ENCODE assay signal across 21 mouse cellular contexts in the genomic region with DNA sequence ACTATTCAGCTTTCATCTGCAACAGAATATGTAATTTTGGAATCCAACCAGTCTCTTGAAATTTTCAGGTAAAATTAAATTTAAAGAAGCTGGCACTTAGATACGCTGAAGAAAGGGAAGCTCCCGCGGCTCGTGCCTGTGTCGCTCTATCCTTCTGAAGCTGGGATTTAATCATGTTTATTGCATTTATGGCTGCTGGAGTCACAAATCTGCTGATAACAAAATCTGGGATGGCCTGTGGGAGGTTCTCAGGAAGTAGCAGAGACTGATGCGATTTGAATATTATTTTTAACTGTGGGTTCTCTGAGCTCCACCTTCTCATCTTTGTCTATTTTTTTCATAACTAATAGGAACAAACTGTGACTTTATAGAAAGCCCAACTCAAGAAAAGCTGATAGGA. TPM values are rescaled to one million over a fixed set of nuclear protein-coding genes. Genes with fewer than 3 reads are reported as not detected.
DNase-seq lines count a peak whose midpoint lies in the region; ATAC-seq and TF ChIP-seq lines count a peak whose summit lies in the region.
"Had no signal": no experiment of that assay in that cellular context is flagged by ENCODE, and none has a peak within 500 bp of the region (broad histone marks: within the 10 kb centered on the region; RNA-seq: fewer than 3 reads in every experiment).

No protein-coding gene starts in this region.

- H3K36me3 ChIP-seq in forebrain, embryonic 10.5 days (replicated peaks): no peaks in the 10 kb centered on the region
- no peaks in the 10 kb centered on the region for H3K36me3 ChIP-seq in forebrain, postnatal 0 days (ENCODE audit: insufficient read depth)
- no peaks in the 10 kb centered on the region for H3K36me3 ChIP-seq in hindbrain, embryonic 15.5 days
- H3K36me3 ChIP-seq in hindbrain, embryonic 12.5 days: no peaks in the 10 kb centered on the region
- no peaks in the 10 kb centered on the region for H3K36me3 ChIP-seq in midbrain, embryonic 14.5 days (ENCODE audit: control insufficient read depth, insufficient read depth, low read length)
- H3K36me3 ChIP-seq in midbrain, embryonic 10.5 days: no peaks in the 10 kb centered on the region
- no peaks in the 10 kb centered on the region for H3K36me3 ChIP-seq in midbrain, embryonic 16.5 days (ENCODE audit: control insufficient read depth, insufficient read depth, low read length)
- H3K36me3 ChIP-seq: embryonic facial prominence, embryonic 15.5 days; heart, embryonic 15.5 days; intestine, embryonic 15.5 days; limb, embryonic 10.5 days; liver, embryonic 15.5 days; lung, embryonic 15.5 days had no signal

- ATAC-seq in forebrain, postnatal 0 days: no peak
- no peak for ATAC-seq in hindbrain, embryonic 15.5 days (ENCODE audit: low FRiP score, low read depth)
- no peak for ATAC-seq in hindbrain, embryonic 12.5 days (ENCODE audit: low FRiP score)
- no peak for ATAC-seq in midbrain, embryonic 14.5 days (ENCODE audit: low FRiP score, low TSS enrichment)
- ATAC-seq in midbrain, embryonic 16.5 days: no peak
- ATAC-seq: hindbrain, embryonic 16.5 days; intestine, embryonic 15.5 days had no signal

- no peak overlapping the region for H3K4me3 ChIP-seq in forebrain, embryonic 10.5 days
- H3K4me3 ChIP-seq in forebrain, postnatal 0 days (ENCODE audit: low read depth, low read length): no peak overlapping the region
- no peak overlapping the region for H3K4me3 ChIP-seq in hindbrain, embryonic 15.5 days
- no peak overlapping the region for H3K4me3 ChIP-seq in hindbrain, embryonic 12.5 days
- H3K4me3 ChIP-seq in midbrain, embryonic 14.5 days (replicated peaks; ENCODE audit: low read depth, low read length): no peak overlapping the region
- no peak overlapping the region for H3K4me3 ChIP-seq in midbrain, embryonic 10.5 days
- no peak overlapping the region for H3K4me3 ChIP-seq in midbrain, embryonic 16.5 days (ENCODE audit: low read depth, low read length)
- H3K4me3 ChIP-seq: embryonic facial prominence, embryonic 15.5 days; heart, embryonic 15.5 days; intestine, embryonic 15.5 days; limb, embryonic 10.5 days; liver, embryonic 15.5 days; lung, embryonic 15.5 days; megakaryocyte, embryonic 14.5 days had no signal

- DNase-seq in forebrain, embryonic 10.5 days (ENCODE audit: extremely low spot score, low spot score): no peak
- no peak for DNase-seq in forebrain, postnatal 0 days
- DNase-seq in midbrain, embryonic 14.5 days: no peak
- DNase-seq in midbrain, embryonic 10.5 days (ENCODE audit: low spot score): no peak
- DNase-seq: adrenal gland, postnatal 25 days; cerebellum, adult 9-10 months; heart, postnatal 36 days; liver; lung, postnatal 36 days; thymus, postnatal 25 days had no signal

- no peak overlapping the region for H3K4me2 ChIP-seq in forebrain, postnatal 0 days (ENCODE audit: low read depth)
- 0 out of 2 replicates have a peak overlapping the region, but pooled peaks have one; percentile 4 for H3K4me2 ChIP-seq in hindbrain, embryonic 15.5 days
- no peak overlapping the region for H3K4me2 ChIP-seq in hindbrain, embryonic 12.5 days (replicated peaks)
- H3K4me2 ChIP-seq in midbrain, embryonic 14.5 days (ENCODE audit: low read length): no peak overlapping the region
- no peak overlapping the region for H3K4me2 ChIP-seq in midbrain, embryonic 16.5 days (ENCODE audit: low read length)
- H3K4me2 ChIP-seq: embryonic facial prominence, embryonic 15.5 days; heart, embryonic 15.5 days; intestine, embryonic 15.5 days; liver, embryonic 15.5 days; lung, embryonic 15.5 days had no signal

- WGBS in forebrain, embryonic 10.5 days: 93% methylated on average over 6 of the region's 6 CpGs
- WGBS in forebrain, postnatal 0 days: 36% methylated on average over 6 of the region's 6 CpGs
- 67% methylated on average over 6 of the region's 6 CpGs for WGBS in hindbrain, embryonic 15.5 days
- 82% methylated on average over 6 of the region's 6 CpGs for WGBS in hindbrain, embryonic 12.5 days
- 58% methylated on average over 6 of the region's 6 CpGs for WGBS in midbrain, embryonic 14.5 days
- WGBS in midbrain, embryonic 10.5 days: 91% methylated on average over 6 of the region's 6 CpGs
- 44% methylated on average over 6 of the region's 6 CpGs for WGBS in midbrain, embryonic 16.5 days

- 0 out of 2 replicates have a peak overlapping the region, but pooled peaks have one; percentile 12 for H3K27ac ChIP-seq in forebrain, embryonic 10.5 days
- no peak overlapping the region for H3K27ac ChIP-seq in forebrain, postnatal 0 days (ENCODE audit: low read depth, low read length)
- H3K27ac ChIP-seq in hindbrain, embryonic 15.5 days (replicated peaks): peak overlapping the region; percentile 34; the same call in 1 of the 2 replicates
- H3K27ac ChIP-seq in hindbrain, embryonic 12.5 days: no peak overlapping the region
- peak overlapping the region; percentile 47 for H3K27ac ChIP-seq in midbrain, embryonic 14.5 days (replicated peaks; ENCODE audit: low read depth, low read length)
- H3K27ac ChIP-seq in midbrain, embryonic 10.5 days (replicated peaks): no peak overlapping the region
- H3K27ac ChIP-seq in midbrain, embryonic 16.5 days (ENCODE audit: low read length): peak overlapping the region; percentile 5; the same call in 1 of the 2 replicates
- H3K27ac ChIP-seq: embryonic facial prominence, embryonic 15.5 days; heart, embryonic 15.5 days; intestine, embryonic 15.5 days; limb, embryonic 10.5 days; liver, embryonic 15.5 days; lung, embryonic 15.5 days had no signal

- H3K4me1 ChIP-seq in forebrain, embryonic 10.5 days: peaks cover 27% of the 10 kb centered on the region
- peaks cover 12% of the 10 kb centered on the region for H3K4me1 ChIP-seq in forebrain, postnatal 0 days (ENCODE audit: insufficient read depth)
- H3K4me1 ChIP-seq in hindbrain, embryonic 15.5 days (replicated peaks): peaks cover 18% of the 10 kb centered on the region; the same call in 1 of the 2 replicates
- peaks cover 17% of the 10 kb centered on the region for H3K4me1 ChIP-seq in hindbrain, embryonic 12.5 days
- H3K4me1 ChIP-seq in midbrain, embryonic 14.5 days (ENCODE audit: control insufficient read depth, insufficient read depth, low read length): peaks cover 25% of the 10 kb centered on the region
- peaks cover 9% of the 10 kb centered on the region; the same call in 1 of the 2 replicates for H3K4me1 ChIP-seq in midbrain, embryonic 10.5 days
- H3K4me1 ChIP-seq in midbrain, embryonic 16.5 days (ENCODE audit: control insufficient read depth, insufficient read depth, low read length): peaks cover 15% of the 10 kb centered on the region
- H3K4me1 ChIP-seq: embryonic facial prominence, embryonic 15.5 days; heart, embryonic 15.5 days; intestine, embryonic 15.5 days; liver, embryonic 15.5 days; megakaryocyte, embryonic 14.5 days had no signal

- no peaks in the 10 kb centered on the region for H3K27me3 ChIP-seq in forebrain, embryonic 10.5 days (ENCODE audit: poor library complexity, severe bottlenecking)
- H3K27me3 ChIP-seq in forebrain, postnatal 0 days (ENCODE audit: insufficient read depth, low read length): no peaks in the 10 kb centered on the region
- H3K27me3 ChIP-seq in hindbrain, embryonic 15.5 days: no peaks in the 10 kb centered on the region
- H3K27me3 ChIP-seq in hindbrain, embryonic 12.5 days: no peaks in the 10 kb centered on the region
- no peaks in the 10 kb centered on the region for H3K27me3 ChIP-seq in midbrain, embryonic 14.5 days (ENCODE audit: control insufficient read depth, insufficient read depth, low read length)
- H3K27me3 ChIP-seq in midbrain, embryonic 10.5 days (ENCODE audit: low read depth, poor library complexity, severe bottlenecking): no peaks in the 10 kb centered on the region
- no peaks in the 10 kb centered on the region for H3K27me3 ChIP-seq in midbrain, embryonic 16.5 days (ENCODE audit: control insufficient read depth, insufficient read depth, low read depth, low read length)
- H3K27me3 ChIP-seq: embryonic facial prominence, embryonic 15.5 days; heart, embryonic 15.5 days; intestine, embryonic 15.5 days; liver, embryonic 15.5 days; lung, embryonic 15.5 days; megakaryocyte, embryonic 14.5 days had no signal

- H3K9ac ChIP-seq in forebrain, postnatal 0 days: no peak overlapping the region
- no peak overlapping the region for H3K9ac ChIP-seq in hindbrain, embryonic 15.5 days
- H3K9ac ChIP-seq in hindbrain, embryonic 12.5 days: no peak overlapping the region
- no peak overlapping the region for H3K9ac ChIP-seq in midbrain, embryonic 14.5 days (replicated peaks; ENCODE audit: low read length)
- no peak overlapping the region for H3K9ac ChIP-seq in midbrain, embryonic 16.5 days (ENCODE audit: low read depth, low read length)
- H3K9ac ChIP-seq: embryonic facial prominence, embryonic 15.5 days; heart, embryonic 15.5 days; intestine, embryonic 15.5 days; liver, embryonic 15.5 days; lung, embryonic 15.5 days had no signal

- no peak for TF ChIP-seq CTCF in forebrain, postnatal 0 days (IDR thresholded peaks at IDR 0.05; ENCODE audit: low read depth)

- H3K9me3 ChIP-seq in forebrain, embryonic 10.5 days: no peaks in the 10 kb centered on the region
- no peaks in the 10 kb centered on the region for H3K9me3 ChIP-seq in forebrain, postnatal 0 days (ENCODE audit: low read length)
- H3K9me3 ChIP-seq in hindbrain, embryonic 15.5 days: no peaks in the 10 kb centered on the region
- H3K9me3 ChIP-seq in hindbrain, embryonic 12.5 days (replicated peaks): no peaks in the 10 kb centered on the region
- H3K9me3 ChIP-seq in midbrain, embryonic 14.5 days (ENCODE audit: control insufficient read depth, low read length): no peaks in the 10 kb centered on the region
- no peaks in the 10 kb centered on the region for H3K9me3 ChIP-seq in midbrain, embryonic 10.5 days (replicated peaks)
- H3K9me3 ChIP-seq in midbrain, embryonic 16.5 days (replicated peaks; ENCODE audit: control insufficient read depth, low read length, poor library complexity, severe bottlenecking): no peaks in the 10 kb centered on the region
- H3K9me3 ChIP-seq: embryonic facial prominence, embryonic 15.5 days; heart, embryonic 15.5 days; limb, embryonic 10.5 days; liver, embryonic 15.5 days; lung, embryonic 15.5 days had no signal

RNA-seq across cellular contexts. Expression of a gene that starts 33.6 kb away (rescaled TPM):
- polyA plus RNA-seq in forebrain, embryonic 10.5 days (2016; fragmentation: Nextera tagmentation; extraction: Ambion mirVana): 3.5 and 4.0 TPM in 2 replicates
- total RNA-seq in forebrain, postnatal 0 days (2014; rRNA removed): 56.7 and 59.9 TPM in 2 replicates
- polyA plus RNA-seq in forebrain, postnatal 0 days (2015; fragmentation: Nextera tagmentation; extraction: Ambion mirVana): 4.5 and 4.8 TPM in 2 replicates
- 6.9 and 7.5 TPM in 2 replicates for polyA plus RNA-seq in hindbrain, embryonic 15.5 days (2015; fragmentation: Nextera tagmentation; extraction: Ambion mirVana)
- polyA plus RNA-seq in hindbrain, embryonic 12.5 days (2016; fragmentation: Nextera tagmentation; extraction: Ambion mirVana): 12.4 and 13.3 TPM in 2 replicates
- polyA plus RNA-seq in midbrain, embryonic 14.5 days (2014; fragmentation: Nextera tagmentation; extraction: Ambion mirVana): 10.4 and 11.6 TPM in 2 replicates
- polyA plus RNA-seq in midbrain, embryonic 10.5 days (2016; fragmentation: Nextera tagmentation; extraction: Ambion mirVana): 3.0 and 4.1 TPM in 2 replicates
- polyA plus RNA-seq in midbrain, embryonic 16.5 days (2015; fragmentation: Nextera tagmentation; extraction: Ambion mirVana): 8.1 and 8.3 TPM in 2 replicates

Comparison
In these comparisons a context has a peak if more than half of its experiments do, and no peak if none do; other contexts are left out.
1. H3K27ac ChIP-seq: peak in forebrain, embryonic 10.5 days (single experiment), hindbrain, embryonic 15.5 days (single experiment), midbrain, embryonic 14.5 days (single experiment) and midbrain, embryonic 16.5 days (single experiment); none in forebrain, postnatal 0 days (single experiment), hindbrain, embryonic 12.5 days (single experiment) and midbrain, embryonic 10.5 days (single experiment).